Mouse (Mus musculus): Measurements from ENCODE around the gene Ccdc65.

Gene Ccdc65

DNA sequence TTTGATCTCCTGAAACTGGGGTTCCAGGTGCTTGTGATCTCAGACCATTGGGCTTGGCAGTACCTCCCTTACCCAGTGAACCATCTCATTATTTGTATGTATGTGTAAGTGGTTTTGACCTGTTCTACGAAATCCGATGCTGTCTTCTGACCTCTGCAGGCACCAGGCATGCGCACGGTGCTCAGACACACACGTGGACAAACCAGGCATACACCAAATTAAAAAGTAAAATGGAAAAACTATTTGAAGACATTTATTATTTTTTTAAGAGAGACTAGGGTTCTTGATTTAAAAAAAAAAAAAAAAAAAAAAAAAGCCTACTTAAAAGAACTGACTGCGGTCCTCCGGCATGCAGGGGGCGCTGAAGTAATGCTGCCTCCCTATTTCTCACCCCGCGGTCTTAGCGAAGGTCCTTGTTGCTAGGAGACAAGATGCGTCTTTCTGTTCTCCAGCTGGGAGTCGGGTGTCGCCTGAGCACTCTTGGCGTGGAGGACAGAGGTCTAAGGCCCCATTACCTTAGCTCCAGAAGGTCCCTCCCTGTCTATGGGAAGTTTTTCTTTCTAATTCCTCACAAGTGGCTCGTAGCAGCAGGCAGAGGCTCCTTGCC is at the start of gene Ccdc65:
Ccdc65 (plus strand) TSS at position 442 of the 607 bp plus-strand sequence.
- DNase-seq (ENCODE audit: low spot score) = peak; percentile 93

DNA sequence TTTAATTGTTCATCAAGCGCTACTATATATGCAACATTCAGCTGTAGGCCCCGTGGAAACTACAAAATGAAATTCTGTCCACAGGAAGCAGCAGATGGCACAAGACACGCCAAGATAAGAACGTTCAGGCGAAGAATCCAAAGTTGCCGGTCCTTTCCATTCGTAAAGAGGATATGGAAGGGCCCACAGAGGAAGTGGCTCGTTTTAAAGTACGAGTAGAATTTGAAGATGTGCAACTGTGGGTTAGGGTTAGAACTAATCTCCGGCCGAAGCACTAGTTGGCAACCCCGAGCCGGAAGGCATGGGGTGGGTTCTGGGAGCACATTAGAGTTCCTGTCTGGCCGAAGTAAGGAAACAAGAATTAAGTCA is 45.8 kb upstream of the Ccdc65 start:
- no peak for DNase-seq (ENCODE audit: low spot score)

DNA sequence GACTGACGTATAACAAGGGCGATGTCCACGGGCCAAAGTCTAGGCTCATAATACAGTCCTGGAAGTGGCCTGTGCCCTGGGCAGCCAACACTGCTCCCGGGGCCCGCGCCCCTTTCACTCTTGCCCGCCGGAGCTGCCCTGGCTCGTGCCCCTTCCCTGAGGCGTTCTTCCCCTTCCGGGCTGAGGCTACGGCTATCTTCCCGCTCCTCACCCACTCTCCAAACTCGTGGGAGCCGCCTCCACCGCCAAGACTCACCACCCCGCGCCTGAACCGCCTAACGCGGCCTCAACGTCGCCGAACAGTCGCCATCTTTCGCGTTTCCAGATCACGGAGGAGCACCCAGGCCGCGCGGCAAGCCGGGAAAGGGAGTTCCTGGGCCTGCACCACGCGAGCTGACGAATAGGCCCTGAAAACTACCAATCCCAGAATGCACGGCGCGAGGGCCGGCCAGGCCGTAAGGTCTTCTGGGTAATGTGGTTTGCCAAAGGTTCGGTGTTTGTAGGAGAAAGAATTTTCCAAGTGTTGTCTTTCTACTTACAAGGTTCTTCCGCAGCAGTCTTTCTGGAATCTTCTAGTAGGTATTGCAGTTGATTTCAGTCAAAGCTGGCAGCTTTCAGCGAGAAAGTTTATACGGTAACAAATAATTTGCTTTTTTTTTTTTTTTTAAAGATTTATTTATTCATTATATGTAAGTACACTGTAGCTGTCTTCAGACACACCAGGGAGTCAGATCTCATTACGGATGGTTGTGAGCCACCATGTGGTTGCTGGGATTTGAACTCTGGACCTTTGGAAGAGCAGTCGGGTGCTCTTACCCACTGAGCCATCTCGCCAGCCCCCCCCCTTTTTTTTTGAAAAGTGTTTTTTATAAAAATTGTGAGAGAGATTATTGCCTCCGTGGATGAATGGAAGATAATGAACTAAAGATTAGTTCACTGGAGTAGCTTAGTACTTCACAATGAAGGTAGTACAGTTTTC is 45.2 kb upstream of the Ccdc65 start, which contains the start of gene Ddx23:
Ddx23 (minus strand) TSS at position 328 of the 979 bp plus-strand sequence.
- DNase-seq (ENCODE audit: low spot score) = peak; percentile 97

DNA sequence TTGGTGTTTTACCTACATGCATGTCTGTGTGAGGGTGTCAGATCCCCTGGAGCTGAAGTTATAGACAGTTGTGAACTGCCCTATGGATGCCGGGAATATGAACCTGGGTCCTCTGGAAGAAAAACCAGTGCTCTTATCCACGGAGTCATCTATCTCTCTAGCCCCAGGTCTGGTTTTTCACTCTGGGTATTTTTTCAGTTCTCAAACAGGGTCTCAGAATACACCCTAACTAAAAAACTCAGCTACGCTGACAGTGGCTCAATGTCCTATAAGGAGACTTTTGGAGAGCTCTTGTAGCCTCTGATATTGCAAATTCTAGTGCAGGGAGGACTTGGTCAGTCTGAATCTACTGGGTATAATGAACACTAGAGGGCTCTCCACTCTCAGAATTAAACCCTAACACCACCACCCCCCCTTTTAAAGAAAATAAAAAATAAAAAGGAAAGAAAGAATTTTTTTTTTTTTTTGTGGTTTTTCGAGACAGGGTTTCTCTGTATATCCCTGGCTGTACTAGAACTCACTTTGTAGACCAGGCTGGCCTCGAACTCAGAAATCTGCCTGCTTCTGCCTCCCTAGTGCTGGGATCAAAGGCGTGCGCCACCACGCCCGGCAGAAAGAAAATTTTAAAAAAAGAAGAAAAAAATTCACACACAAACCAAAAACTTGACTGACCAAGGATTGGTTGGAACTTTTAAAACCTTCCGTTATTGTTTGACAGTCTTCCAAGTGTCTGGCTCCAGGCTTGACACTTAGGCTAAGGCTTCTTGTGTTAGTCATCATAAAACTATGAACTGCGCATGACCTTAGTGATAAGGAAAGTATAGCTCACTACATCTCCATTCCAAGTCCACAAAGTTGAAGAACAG is 43.7 kb upstream of the Ccdc65 start:
- DNase-seq (ENCODE audit: low spot score) = no peak

DNA sequence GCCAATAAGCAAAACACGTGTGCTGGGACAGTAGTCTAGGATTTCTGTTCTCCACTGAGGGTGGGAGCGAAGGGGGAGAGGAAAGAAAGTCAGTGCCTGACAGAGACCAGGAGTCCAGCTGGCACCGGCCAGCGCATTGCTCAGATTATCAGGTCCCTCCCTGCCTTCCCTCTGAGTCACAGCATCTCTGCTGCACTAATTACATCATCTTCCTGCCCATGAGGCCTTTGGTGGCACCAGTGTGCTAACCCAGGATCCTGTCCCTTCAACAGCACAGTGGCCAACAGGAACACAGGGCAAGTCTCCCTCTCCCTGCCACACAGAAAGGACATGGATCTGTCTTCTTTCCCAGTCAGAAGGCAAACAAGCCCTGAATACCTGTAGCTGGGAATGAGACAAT is 35.4 kb upstream of the Ccdc65 start:
- no peak for DNase-seq (ENCODE audit: low spot score)

DNA sequence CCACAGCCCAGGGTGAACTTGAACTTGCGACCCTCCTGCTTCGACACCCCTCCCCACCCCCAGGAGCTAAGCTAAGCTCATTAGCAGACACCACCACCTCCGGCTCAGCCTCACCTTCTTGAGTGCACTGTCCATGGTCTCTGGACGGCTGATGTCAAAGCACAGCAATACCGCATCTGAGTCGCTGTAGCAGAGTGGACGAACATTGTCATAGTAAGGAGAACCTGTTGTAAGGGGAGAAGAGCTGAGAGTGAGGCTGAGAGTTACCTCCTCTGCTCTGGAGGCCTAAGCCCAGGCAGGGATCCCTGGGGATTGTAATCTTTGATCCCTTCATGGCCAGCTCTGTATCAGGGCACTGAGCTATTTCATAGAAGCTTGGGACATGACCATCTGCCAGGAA is 34.3 kb upstream of the Ccdc65 start:
- DNase-seq (ENCODE audit: low spot score) = no peak

DNA sequence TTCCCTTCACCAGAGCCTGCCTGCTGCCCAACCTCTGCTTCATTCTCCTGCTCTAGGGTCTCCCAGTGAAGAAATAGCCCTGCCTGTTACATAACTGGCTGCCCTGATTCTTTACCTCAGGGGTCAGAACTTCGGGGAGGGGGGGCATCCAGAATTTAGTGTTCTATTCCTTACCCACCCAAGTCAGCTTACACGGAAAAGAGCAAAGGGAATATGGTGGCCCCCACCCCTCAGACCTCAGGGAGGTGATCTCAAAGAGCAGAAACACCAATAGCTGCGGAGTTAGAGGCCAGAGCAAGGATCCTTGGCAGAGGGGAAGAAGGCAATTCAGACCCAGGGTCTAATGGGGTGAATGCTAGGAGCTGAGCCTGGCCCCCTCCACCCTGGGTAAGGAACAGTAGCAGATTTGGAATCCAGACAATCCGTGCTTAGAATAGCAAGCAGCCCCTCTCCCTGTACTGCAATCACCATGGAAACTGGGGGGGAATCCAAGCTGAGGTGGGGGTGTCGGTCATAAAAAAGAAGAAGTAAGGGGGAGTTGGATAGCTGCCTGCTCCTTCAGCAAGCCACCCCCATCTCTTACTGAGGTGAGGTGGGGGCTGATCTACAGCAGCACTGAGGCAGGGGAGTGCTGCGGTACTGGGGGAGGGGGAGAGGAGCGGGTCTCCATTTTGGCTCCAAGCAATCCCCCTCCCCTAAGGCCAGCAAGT is 33.6 kb upstream of the Ccdc65 start:
- DNase-seq (ENCODE audit: low spot score) = no peak

DNA sequence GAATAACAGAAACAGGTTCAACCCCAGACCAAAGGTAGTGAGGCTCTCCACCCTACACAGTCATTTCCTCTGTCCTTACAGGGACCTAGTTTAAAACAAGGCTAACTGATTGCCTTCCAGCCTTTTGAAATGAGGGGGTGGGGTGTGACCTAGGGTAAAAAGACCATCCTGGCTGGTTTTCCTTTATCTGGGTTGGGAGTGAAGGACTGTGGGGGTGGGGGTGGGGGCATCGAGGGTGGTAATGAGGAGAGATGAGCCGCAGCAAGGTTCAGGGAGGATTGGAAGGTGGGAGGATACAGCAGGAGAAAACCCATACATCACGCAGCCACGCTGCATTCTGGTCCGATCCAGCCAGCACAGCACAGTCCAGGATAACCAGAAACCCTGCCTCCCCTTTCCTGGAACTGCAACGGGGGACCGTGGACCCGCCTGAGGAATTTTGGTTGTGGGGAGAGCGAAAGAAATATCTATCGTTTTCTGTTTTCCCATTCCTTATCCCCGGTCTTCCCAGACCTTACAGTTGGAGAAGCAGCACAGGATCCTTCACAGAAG is 32.9 kb upstream of the Ccdc65 start:
- DNase-seq (ENCODE audit: low spot score) = no peak

DNA sequence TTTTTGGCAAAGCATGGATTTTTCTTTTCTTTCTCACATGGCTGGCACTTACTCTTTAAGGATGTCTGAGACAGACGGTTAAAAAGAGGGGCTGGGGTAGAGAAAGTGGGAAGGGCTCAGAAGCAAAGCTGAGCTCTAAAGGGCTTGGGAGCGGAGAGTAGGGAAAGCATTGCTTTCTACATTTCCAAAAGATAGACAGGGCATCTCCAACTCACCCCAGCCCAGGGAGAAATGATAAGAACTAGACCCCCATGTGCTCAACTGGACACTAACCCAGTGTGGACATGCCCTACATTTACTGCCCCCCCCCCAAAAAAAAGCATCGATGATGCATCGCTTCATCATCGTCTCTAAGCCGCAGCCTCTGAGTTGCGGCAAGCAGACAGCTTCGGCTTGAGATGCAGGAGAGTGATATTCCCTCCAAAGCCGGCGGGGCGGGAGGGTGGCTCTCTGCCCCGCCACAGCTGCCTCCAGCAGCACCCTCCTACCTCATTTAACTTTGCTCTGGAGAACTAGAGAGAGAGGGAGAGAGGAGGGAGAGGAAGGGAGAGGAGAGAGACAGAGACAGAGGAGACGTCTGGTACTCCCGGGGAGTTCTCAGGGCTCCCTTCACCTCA is 32.3 kb upstream of the Ccdc65 start:
- DNase-seq (ENCODE audit: low spot score) = no peak

DNA sequence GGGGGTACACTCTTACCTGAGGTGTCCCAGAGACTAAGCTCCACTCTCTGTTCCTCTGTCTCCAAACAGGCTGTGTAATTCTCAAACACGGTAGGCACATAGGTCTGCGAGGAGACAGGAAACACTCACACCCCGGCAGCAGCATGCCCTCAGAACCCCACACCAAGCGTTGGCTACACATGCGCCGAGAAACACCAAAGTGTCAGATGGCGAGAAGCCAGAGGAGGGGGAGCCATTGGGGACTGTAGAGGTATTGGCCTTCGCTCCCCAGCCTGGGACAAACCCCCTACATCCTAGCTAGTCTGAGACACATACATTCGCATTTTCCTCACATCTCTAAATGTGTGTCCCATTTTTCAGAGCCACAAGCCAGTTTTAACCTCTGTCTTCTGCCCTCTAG is 31.5 kb upstream of the Ccdc65 start:
- DNase-seq (ENCODE audit: low spot score) = no peak

DNA sequence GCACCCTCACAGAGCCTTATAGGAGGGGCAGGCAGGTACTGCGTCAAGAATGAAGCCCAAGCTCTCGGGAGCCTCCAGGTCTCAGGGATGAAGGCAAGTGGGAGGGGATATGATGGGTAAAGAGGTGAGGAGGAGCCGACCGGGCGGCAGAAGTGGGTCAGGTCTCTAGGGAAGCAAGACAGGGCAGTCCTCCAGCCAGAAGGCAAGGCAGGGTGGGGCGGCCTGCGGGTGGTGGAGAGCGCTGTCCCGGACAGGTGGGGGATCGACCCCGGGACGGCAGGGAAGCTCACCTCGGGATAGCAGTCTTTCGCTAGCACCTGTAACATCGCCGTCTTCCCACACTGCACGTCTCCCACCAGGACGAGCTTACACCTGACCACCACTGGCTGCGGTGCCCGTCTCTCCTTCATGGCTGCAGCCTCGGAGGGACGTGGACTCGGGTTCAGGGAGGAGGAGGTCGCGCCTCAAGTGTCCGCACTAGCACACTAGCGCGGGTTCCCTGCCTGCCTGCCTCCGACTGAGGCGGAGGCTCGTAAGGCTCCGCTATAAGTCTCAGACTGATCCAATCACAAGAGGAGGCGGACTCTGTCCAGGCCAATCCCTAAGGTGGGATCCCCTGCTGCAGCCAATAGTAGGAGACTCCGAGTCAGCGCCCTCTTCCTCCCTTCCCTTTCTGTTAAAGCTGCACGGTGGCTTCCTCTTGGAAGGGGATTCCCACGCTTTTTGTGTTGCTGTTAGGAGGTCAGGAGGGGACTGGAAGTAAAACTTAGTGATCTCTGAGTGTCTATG is 30.9 kb upstream of the Ccdc65 start, which contains the start of gene Rnd1:
Rnd1 (minus strand) TSS at position 522 of the 789 bp plus-strand sequence.
- DNase-seq (ENCODE audit: low spot score) = peak; percentile 87

DNA sequence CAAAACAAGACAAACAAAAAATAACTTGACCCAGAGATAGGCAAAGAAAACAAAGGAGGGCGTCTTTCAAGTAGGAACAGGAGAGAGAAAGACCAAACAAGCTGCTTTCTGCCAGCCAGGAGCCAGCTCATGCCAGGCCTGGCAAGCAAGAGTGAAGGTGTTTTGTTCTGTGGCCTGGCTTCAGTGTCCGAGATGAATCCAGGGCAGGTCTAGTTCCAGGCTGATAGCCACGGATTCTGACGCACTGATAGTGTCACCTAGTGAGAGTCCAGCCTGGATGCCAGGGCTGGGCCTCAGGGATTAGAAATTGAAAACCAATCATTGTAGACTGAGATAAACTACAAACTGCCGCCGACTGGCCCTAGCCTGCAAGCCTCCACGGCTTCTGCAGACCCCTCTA is 30.0 kb upstream of the Ccdc65 start:
- DNase-seq (ENCODE audit: low spot score) = no peak

DNA sequence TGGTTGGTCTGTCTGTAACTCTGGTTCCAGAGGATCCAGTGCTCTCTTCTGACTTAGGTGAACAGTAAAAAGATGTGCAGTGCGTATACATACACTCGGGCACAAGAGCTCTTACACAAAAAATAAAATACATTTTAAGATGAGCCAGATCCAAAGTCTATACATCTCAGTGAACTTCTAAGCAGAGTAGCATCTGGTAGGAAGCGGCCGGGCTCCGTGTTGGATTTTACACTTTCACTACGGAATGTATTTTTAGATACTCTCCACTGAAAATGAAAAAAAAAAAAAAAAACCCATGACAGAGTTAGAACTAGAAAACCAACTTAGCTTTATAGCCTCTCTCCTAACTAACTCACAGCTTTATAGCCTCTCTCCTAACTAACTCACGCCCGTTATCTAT is 27.3 kb upstream of the Ccdc65 start:
- DNase-seq (ENCODE audit: low spot score) = no peak

DNA sequence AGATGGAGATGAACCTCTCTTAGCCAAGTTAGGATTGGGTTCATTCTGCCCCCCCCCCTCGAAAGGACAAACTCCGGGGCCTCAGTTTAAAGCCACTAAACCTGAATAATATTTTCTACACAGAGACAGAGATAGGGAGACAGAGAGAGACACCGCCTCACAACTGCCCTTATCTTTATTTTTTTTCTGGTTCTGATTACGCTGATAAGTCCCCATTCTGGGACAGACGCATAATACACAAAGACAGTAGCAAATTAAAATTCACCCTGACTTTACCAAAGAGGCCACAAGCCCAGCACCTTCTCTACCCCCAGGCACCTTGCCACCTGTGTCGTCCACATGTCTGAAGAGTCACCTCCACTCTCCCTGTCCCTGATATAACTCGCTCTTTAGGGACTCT is 26.4 kb upstream of the Ccdc65 start:
- DNase-seq (ENCODE audit: low spot score) = no peak

DNA sequence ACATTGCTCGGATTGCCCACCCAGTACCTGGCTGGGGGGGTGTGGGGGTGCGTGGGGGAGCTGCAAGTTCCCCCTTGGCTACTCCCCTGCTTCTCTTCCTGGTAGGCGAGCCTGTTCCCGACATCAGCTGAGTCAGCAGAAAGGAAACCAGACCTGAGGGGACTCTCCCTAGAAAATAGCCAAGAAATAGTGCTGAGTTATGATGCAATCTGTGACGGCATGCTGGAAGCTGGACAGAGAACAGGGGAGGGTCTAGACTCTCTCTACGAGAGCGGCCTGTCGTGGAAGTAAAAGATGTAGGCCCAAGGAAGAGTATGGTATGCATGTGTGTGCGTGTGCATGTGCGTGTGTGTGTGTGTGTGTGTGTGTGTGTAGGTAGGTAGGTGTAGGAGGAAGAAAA is 24.8 kb upstream of the Ccdc65 start:
- no peak for DNase-seq (ENCODE audit: low spot score)

DNA sequence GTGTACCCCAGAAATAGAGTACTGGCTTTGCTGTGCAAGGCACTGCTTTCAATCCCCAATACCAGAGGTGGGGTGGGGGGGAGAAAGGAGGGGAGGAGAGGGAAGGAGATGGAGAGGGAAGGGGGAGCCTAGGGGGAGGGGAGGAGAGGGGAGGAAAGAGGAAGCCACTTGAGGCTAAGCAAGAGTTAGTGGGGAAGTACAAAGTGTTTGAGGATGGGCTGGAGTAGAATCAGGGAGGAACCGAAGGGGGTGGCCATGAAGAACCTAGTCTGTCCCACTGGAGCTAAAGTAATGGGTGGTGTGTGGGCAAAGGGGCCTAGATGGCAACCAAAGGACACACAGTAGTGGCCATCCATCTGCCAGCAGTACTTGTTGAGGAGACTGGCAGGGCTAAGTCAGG is 24.3 kb upstream of the Ccdc65 start:
- no peak for DNase-seq (ENCODE audit: low spot score)

DNA sequence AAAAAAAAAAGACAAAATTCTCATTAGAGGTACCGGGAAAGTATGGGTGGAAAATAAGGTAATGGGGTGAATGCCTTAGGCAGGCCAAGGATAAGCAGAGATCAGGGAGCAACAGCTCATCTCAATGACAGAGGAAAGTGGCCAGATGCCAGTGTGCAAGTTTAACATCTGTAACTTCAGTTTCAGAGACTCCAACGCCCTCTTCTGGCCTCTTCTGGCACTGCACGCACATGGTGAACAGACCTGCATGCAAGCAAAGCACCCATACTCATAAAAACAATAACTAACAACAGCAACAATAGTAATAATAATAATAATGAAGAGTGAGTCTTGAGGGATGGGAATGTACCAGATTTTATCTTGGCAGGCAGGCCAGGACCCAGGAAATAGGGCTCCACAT is 22.1 kb upstream of the Ccdc65 start:
- no peak for DNase-seq (ENCODE audit: low spot score)

DNA sequence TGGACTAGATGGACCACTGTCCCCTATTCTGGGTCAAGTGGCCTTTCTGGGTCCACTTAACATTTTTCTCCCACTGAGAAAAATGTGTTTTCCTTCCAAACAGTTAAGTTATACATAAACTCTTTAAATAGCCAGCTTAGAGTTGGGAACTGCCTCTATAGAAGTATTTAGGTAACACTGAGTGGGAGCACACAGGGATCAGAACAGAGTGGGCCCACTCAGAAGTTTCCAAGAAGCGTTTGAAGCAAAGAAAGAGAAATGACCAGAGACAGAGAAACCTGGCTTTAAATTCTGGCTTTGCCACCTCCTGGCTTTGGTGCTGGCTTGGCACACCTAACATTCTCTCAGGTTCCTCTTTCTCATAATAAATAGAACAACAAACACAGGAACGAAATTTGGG is 18.3 kb upstream of the Ccdc65 start:
- DNase-seq (ENCODE audit: low spot score) = no peak

DNA sequence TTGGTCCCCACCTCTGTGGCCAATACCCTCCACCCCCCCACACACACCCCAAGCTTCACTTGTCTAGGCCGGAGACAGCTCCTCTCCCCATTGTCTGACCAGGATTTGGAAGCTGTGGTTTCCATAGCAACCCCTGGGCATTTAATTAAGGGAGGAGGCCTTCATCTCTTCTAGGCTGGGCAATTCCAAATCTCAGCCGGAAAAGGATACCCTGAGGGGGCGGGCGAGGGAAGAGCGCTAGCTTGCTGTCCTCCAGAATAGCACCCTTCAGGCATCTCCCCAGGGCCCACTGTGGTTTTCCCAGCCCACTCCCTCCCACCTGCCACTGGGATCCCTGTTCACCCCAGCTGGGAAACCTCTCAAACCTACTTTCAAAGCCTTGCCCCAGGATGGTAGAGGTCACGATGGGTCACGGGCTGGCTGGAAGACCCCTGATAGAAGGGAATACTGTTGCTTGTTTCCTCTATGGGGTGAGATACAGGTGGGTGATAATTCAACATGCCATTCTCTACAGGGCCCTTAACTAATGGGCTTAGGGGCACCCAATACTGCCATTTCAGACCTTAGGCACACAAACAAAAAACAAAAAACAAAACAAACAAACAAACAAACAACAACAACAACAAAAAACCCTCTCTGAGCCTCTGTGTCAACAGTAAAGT is 16.4 kb upstream of the Ccdc65 start:
- no peak for DNase-seq (ENCODE audit: low spot score)
